Mouse (Mus musculus) thymus, postnatal 25 days (tissue): Measurements from ENCODE around the gene Csf2.
A peak's percentile ranks its signal among the peaks of the same experiment; 100 is the strongest.

Source experiments
- DNase-seq: peaks from one replicate; pipeline ENCODE4 v3.0.0; 2022

Csf2 gene

GRCm38 (mm10) chr11:54227478-54227877 is 22.0 kb downstream of the Csf2 start:
- no peak for DNase-seq

- DNase-seq, result no peak
These were observed 24.9 kb downstream of the Csf2 start for GRCm38 (mm10) chr11:54224475-54224986.

GRCm38 (mm10) chr11:54223637-54224474 is 25.6 kb downstream of the Csf2 start:
- DNase-seq, result no peak

GRCm38 (mm10) chr11:54219903-54220740 is 29.3 kb downstream of the Csf2 start:
- DNase-seq, result no peak

- no peak for DNase-seq
These were observed 30.3 kb downstream of the Csf2 start for GRCm38 (mm10) chr11:54219191-54219590.

GRCm38 (mm10) chr11:54217384-54217783 is 32.1 kb downstream of the Csf2 start:
- no peak for DNase-seq

GRCm38 (mm10) chr11:54216091-54216490 is 33.4 kb downstream of the Csf2 start:
- no peak for DNase-seq

- peak; percentile 26 for DNase-seq
These were observed 34.7 kb downstream of the Csf2 start for GRCm38 (mm10) chr11:54214499-54215443.

GRCm38 (mm10) chr11:54213631-54214030 is 35.8 kb downstream of the Csf2 start:
- peak; percentile 25 for DNase-seq

- no peak for DNase-seq
These were observed 42.5 kb downstream of the Csf2 start for GRCm38 (mm10) chr11:54206993-54207392.

- no peak for DNase-seq
These were observed 44.1 kb downstream of the Csf2 start for GRCm38 (mm10) chr11:54205366-54205765.

- no peak for DNase-seq
These were observed 44.7 kb downstream of the Csf2 start for GRCm38 (mm10) chr11:54204781-54205180.

- no peak for DNase-seq
These were observed 46.3 kb downstream of the Csf2 start for GRCm38 (mm10) chr11:54203162-54203561.

GRCm38 (mm10) chr11:54201881-54202685 is 47.4 kb downstream of the Csf2 start:
- DNase-seq, result no peak

GRCm38 (mm10) chr11:54201287-54201773 is 48.1 kb downstream of the Csf2 start:
- no peak for DNase-seq
